Mouse (Mus musculus): Measurements from ENCODE around the gene Ikbkg. TPM values are rescaled to one million over a fixed set of nuclear protein-coding genes. Genes with fewer than 3 reads are reported as not detected.

The Ikbkg gene
- polyA plus RNA-seq, 1 experiment from 2014 or later: 20.8 TPM

GRCm38 (mm10) chrX:74384451-74384850 is 8.6 kb upstream of the Ikbkg start:
- Histone ChIP-seq H3K36me3 (ENCODE audit: control insufficient read depth, insufficient read depth, low read length) (no peaks in the 10 kb centered on the region), H3K27ac (ENCODE audit: low read length) (no peak overlapping the region), H3K9ac (ENCODE audit: low read depth, low read length) (no peak overlapping the region), H3K4me1 (ENCODE audit: control insufficient read depth, insufficient read depth, low read length) (no peaks in the 10 kb centered on the region), H3K4me2 (ENCODE audit: low read depth, low read length) (no peak overlapping the region), H3K9me3 (ENCODE audit: control insufficient read depth, low read length) (no peaks in the 10 kb centered on the region), H3K4me3 (ENCODE audit: low read length) (no peak overlapping the region), H3K27me3 (replicated peaks; ENCODE audit: control insufficient read depth, insufficient read depth, low read length) (no peaks in the 10 kb centered on the region)
- WGBS: 75% methylated on average over 2 of the region's 2 CpGs
- no peak for ATAC-seq

GRCm38 (mm10) chrX:74388153-74388552 is 4.9 kb upstream of the Ikbkg start:
- H3K9ac ChIP-seq (ENCODE audit: low read depth, low read length): no peak overlapping the region
- no peaks in the 10 kb centered on the region for H3K27me3 ChIP-seq (replicated peaks; ENCODE audit: control insufficient read depth, insufficient read depth, low read length)
- ATAC-seq: no peak
- H3K36me3 ChIP-seq (ENCODE audit: control insufficient read depth, insufficient read depth, low read length): no peaks in the 10 kb centered on the region
- no peaks in the 10 kb centered on the region for H3K4me1 ChIP-seq (ENCODE audit: control insufficient read depth, insufficient read depth, low read length)
- no peak overlapping the region for H3K27ac ChIP-seq (ENCODE audit: low read length)
- H3K9me3 ChIP-seq (ENCODE audit: control insufficient read depth, low read length): no peaks in the 10 kb centered on the region
- H3K4me2 ChIP-seq (ENCODE audit: low read depth, low read length): no peak overlapping the region
- H3K4me3 ChIP-seq (ENCODE audit: low read length): no peak overlapping the region

- no peak for ATAC-seq
- no peaks in the 10 kb centered on the region for H3K27me3 ChIP-seq (replicated peaks; ENCODE audit: control insufficient read depth, insufficient read depth, low read length)
- H3K4me3 ChIP-seq (ENCODE audit: low read length): no peak overlapping the region
- no peak overlapping the region for H3K9ac ChIP-seq (ENCODE audit: low read depth, low read length)
- no peak overlapping the region for H3K4me2 ChIP-seq (ENCODE audit: low read depth, low read length)
- H3K9me3 ChIP-seq (ENCODE audit: control insufficient read depth, low read length): no peaks in the 10 kb centered on the region
- no peaks in the 10 kb centered on the region for H3K36me3 ChIP-seq (ENCODE audit: control insufficient read depth, insufficient read depth, low read length)
- no peaks in the 10 kb centered on the region for H3K4me1 ChIP-seq (ENCODE audit: control insufficient read depth, insufficient read depth, low read length)
- 84% methylated on average over 3 of the region's 3 CpGs for WGBS
- H3K27ac ChIP-seq (ENCODE audit: low read length): no peak overlapping the region
Measured at GRCm38 (mm10) chrX:74400136-74400535, 7.0 kb downstream of the Ikbkg start.

- Histone ChIP-seq H3K4me1 (ENCODE audit: control insufficient read depth, insufficient read depth, low read length) (no peaks in the 10 kb centered on the region), H3K9ac (ENCODE audit: low read depth, low read length) (no peak overlapping the region), H3K27me3 (replicated peaks; ENCODE audit: control insufficient read depth, insufficient read depth, low read length) (no peaks in the 10 kb centered on the region; the same call in 1 of the 2 replicates), H3K9me3 (ENCODE audit: control insufficient read depth, low read length) (no peaks in the 10 kb centered on the region), H3K4me2 (ENCODE audit: low read depth, low read length) (no peak overlapping the region), H3K36me3 (ENCODE audit: control insufficient read depth, insufficient read depth, low read length) (no peaks in the 10 kb centered on the region), H3K4me3 (ENCODE audit: low read length) (no peak overlapping the region), H3K27ac (ENCODE audit: low read length) (no peak overlapping the region)
- WGBS: 63% methylated on average over 2 of the region's 2 CpGs
- ATAC-seq: no peak
Measured at GRCm38 (mm10) chrX:74408340-74408739, 15.2 kb downstream of the Ikbkg start.

GRCm38 (mm10) chrX:74413377-74413776 is 20.3 kb downstream of the Ikbkg start:
- no peak overlapping the region for H3K4me3 ChIP-seq (ENCODE audit: low read length)
- H3K4me1 ChIP-seq (ENCODE audit: control insufficient read depth, insufficient read depth, low read length): no peaks in the 10 kb centered on the region
- ATAC-seq: peak; percentile 48
- no peak overlapping the region for H3K9ac ChIP-seq (ENCODE audit: low read depth, low read length)
- no peak overlapping the region for H3K27ac ChIP-seq (ENCODE audit: low read length)
- H3K9me3 ChIP-seq (ENCODE audit: control insufficient read depth, low read length): no peaks in the 10 kb centered on the region
- H3K27me3 ChIP-seq (replicated peaks; ENCODE audit: control insufficient read depth, insufficient read depth, low read length): no peaks in the 10 kb centered on the region
- no peak overlapping the region for H3K4me2 ChIP-seq (ENCODE audit: low read depth, low read length)
- H3K36me3 ChIP-seq (ENCODE audit: control insufficient read depth, insufficient read depth, low read length): no peaks in the 10 kb centered on the region

- Histone ChIP-seq H3K27me3 (replicated peaks; ENCODE audit: control insufficient read depth, insufficient read depth, low read length) (no peaks in the 10 kb centered on the region), H3K4me2 (ENCODE audit: low read depth, low read length) (no peak overlapping the region), H3K4me3 (ENCODE audit: low read length) (no peak overlapping the region), H3K9me3 (ENCODE audit: control insufficient read depth, low read length) (no peaks in the 10 kb centered on the region), H3K36me3 (ENCODE audit: control insufficient read depth, insufficient read depth, low read length) (no peaks in the 10 kb centered on the region), H3K27ac (ENCODE audit: low read length) (no peak overlapping the region), H3K9ac (ENCODE audit: low read depth, low read length) (no peak overlapping the region), H3K4me1 (ENCODE audit: control insufficient read depth, insufficient read depth, low read length) (no peaks in the 10 kb centered on the region)
- peak; percentile 45; the same call in 1 of the 2 replicates for ATAC-seq
Measured at GRCm38 (mm10) chrX:74424443-74424842, 31.4 kb downstream of the Ikbkg start.

- Histone ChIP-seq H3K27ac (ENCODE audit: low read length) (no peak overlapping the region), H3K9me3 (ENCODE audit: control insufficient read depth, low read length) (no peaks in the 10 kb centered on the region), H3K9ac (ENCODE audit: low read depth, low read length) (no peak overlapping the region), H3K36me3 (ENCODE audit: control insufficient read depth, insufficient read depth, low read length) (no peaks in the 10 kb centered on the region), H3K27me3 (replicated peaks; ENCODE audit: control insufficient read depth, insufficient read depth, low read length) (no peaks in the 10 kb centered on the region), H3K4me2 (ENCODE audit: low read depth, low read length) (no peak overlapping the region), H3K4me3 (ENCODE audit: low read length) (no peak overlapping the region), H3K4me1 (ENCODE audit: control insufficient read depth, insufficient read depth, low read length) (no peaks in the 10 kb centered on the region)
- no peak for ATAC-seq
- 75% methylated on average over 4 of the region's 4 CpGs for WGBS
Measured at GRCm38 (mm10) chrX:74425195-74425594, 32.1 kb downstream of the Ikbkg start.

GRCm38 (mm10) chrX:74426256-74426655 is 33.2 kb downstream of the Ikbkg start:
- H3K4me3 ChIP-seq (ENCODE audit: low read length): no peak overlapping the region
- H3K4me1 ChIP-seq (ENCODE audit: control insufficient read depth, insufficient read depth, low read length): no peaks in the 10 kb centered on the region
- H3K36me3 ChIP-seq (ENCODE audit: control insufficient read depth, insufficient read depth, low read length): no peaks in the 10 kb centered on the region
- H3K9me3 ChIP-seq (ENCODE audit: control insufficient read depth, low read length): no peaks in the 10 kb centered on the region
- ATAC-seq: no peak
- H3K4me2 ChIP-seq (ENCODE audit: low read depth, low read length): no peak overlapping the region
- no peak overlapping the region for H3K9ac ChIP-seq (ENCODE audit: low read depth, low read length)
- H3K27me3 ChIP-seq (replicated peaks; ENCODE audit: control insufficient read depth, insufficient read depth, low read length): no peaks in the 10 kb centered on the region
- WGBS: 77% methylated on average over 1 of the region's 1 CpGs
- no peak overlapping the region for H3K27ac ChIP-seq (ENCODE audit: low read length)

GRCm38 (mm10) chrX:74427116-74427515 is 34.0 kb downstream of the Ikbkg start:
- H3K4me1 ChIP-seq (ENCODE audit: control insufficient read depth, insufficient read depth, low read length): no peaks in the 10 kb centered on the region
- H3K4me2 ChIP-seq (ENCODE audit: low read depth, low read length): no peak overlapping the region
- no peak overlapping the region for H3K27ac ChIP-seq (ENCODE audit: low read length)
- no peaks in the 10 kb centered on the region for H3K36me3 ChIP-seq (ENCODE audit: control insufficient read depth, insufficient read depth, low read length)
- no peaks in the 10 kb centered on the region for H3K27me3 ChIP-seq (replicated peaks; ENCODE audit: control insufficient read depth, insufficient read depth, low read length)
- no peak overlapping the region for H3K9ac ChIP-seq (ENCODE audit: low read depth, low read length)
- no peak for ATAC-seq
- H3K9me3 ChIP-seq (ENCODE audit: control insufficient read depth, low read length): no peaks in the 10 kb centered on the region
- 81% methylated on average over 3 of the region's 3 CpGs for WGBS
- no peak overlapping the region for H3K4me3 ChIP-seq (ENCODE audit: low read length)

- peak overlapping the region; percentile 65 for H3K9ac ChIP-seq (ENCODE audit: low read depth, low read length)
- 11% methylated on average over 35 of the region's 35 CpGs for WGBS
- no peaks in the 10 kb centered on the region for H3K4me1 ChIP-seq (ENCODE audit: control insufficient read depth, insufficient read depth, low read length)
- peak; percentile 22 for ATAC-seq
- H3K27me3 ChIP-seq (replicated peaks; ENCODE audit: control insufficient read depth, insufficient read depth, low read length): no peaks in the 10 kb centered on the region
- peak overlapping the region; percentile 55 for H3K4me2 ChIP-seq (ENCODE audit: low read depth, low read length)
- peak overlapping the region; percentile 60 for H3K4me3 ChIP-seq (ENCODE audit: low read length)
- no peaks in the 10 kb centered on the region for H3K9me3 ChIP-seq (ENCODE audit: control insufficient read depth, low read length)
- H3K36me3 ChIP-seq (ENCODE audit: control insufficient read depth, insufficient read depth, low read length): no peaks in the 10 kb centered on the region
- H3K27ac ChIP-seq (ENCODE audit: low read length): peak overlapping the region; percentile 89; the same call in 1 of the 2 replicates
Measured at GRCm38 (mm10) chrX:74428146-74428825, 35.2 kb downstream of the Ikbkg start.

All from intestine, embryonic 16.5 days (tissue).